Mouse (Mus musculus): Measurements from ENCODE around the gene Pde4a. TPM values are rescaled to one million over a fixed set of nuclear protein-coding genes. Genes with fewer than 3 reads are reported as not detected.

The Pde4a gene
- polyA plus RNA-seq (2012; rRNA removed), result 95.2 and 96.2 TPM in 2 replicates

DNA sequence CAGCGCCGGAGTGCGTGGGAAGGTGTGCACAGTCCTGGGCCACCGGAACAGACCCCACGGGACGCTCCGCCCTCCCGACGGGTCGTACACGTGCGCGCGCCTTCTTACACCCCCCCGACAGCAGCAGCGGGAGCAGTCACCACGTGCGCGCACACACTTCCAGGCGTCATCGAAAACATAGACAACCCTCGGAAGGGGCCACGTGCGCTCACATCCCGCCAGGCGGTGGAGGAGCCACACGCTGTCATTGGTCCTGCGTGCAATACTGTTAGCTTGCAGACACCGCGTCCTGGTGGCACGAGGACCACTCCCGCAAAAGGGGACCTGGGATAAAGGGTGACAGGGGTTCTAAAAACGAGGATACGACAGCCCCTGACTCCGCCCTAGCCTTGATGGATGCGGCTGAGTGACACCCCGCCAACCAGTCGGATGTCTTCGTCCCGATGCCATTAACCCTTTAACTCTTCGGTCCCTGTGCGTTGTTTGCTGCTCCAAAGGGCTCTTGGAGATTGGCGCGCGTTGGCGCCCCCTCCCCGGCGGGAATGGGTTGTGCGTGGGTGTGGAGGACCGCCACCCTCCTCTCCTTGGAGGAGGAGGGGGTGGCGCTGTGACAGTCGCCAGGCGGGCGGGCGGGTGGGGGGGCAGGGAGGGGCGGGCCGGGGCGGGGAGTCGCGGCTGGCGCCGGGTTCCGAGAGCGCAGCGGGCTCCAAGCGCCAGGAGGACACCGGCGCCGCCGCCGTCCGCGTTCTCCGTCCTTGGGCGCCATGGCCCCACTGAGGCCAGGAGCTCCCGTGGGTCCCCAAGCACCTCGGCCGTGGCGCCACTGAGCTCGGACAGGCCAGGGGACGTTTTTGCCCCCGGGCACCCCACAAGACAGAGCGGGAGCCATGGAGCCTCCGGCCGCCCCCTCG lies at the start of gene Pde4a:
Gene Pde4a (plus strand): TSS at position 674 of the 911 bp plus-strand sequence.
- DNase-seq (ENCODE audit: extremely low spot score in 1 of 2, low spot score in 1 of 2), result peak; percentile 79 to 84

DNA sequence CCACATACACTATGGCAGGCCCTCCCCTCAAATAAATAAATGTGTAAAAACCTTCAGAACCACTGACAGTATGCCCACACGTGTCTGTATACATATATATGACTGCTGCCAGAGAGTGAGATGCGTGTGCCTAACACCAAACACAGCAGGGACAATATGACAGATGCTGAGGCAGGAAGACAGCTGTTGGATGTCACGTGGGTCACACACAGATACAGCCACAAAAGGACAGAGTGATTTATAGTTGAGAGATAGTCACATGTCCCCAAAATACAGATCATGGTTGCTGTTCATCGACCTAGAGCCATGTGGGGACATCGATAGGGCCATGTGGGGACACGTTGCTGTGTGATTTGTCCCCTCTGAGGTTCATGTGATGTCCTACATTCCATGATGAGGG lies 48.4 kb upstream of the Pde4a start:
- no peak for DNase-seq (ENCODE audit: extremely low spot score in 1 of 2, low spot score in 1 of 2)

- no peak for DNase-seq (ENCODE audit: extremely low spot score in 1 of 2, low spot score in 1 of 2)
Measured at GRCm38 (mm10) chr9:21121483-21121882, 44.0 kb upstream of the Pde4a start.

DNA sequence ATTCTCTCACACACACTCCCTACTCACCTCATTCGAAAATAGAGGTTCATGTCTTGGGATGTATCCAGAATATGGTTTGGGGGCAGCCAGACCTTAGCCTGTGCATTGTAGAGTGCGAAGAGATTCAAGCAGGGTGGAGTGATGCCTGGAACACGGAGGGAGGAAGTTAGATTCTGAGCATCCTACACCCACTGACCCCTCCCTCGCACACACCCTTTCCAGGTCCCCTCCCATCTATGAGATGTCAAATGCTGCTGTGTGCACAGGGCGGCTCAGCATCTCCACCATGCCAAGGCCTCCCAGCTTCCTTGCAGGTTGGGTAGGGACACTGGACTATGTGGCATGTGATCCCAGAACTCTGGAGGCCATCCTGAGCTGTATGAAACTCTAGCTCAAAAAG lies 40.7 kb upstream of the Pde4a start:
- no peak for DNase-seq (ENCODE audit: extremely low spot score in 1 of 2, low spot score in 1 of 2)

- DNase-seq (ENCODE audit: extremely low spot score in 1 of 2, low spot score in 1 of 2), result no peak
Measured at GRCm38 (mm10) chr9:21125502-21126258, 39.8 kb upstream of the Pde4a start.

GRCm38 (mm10) chr9:21126259-21126627 lies 39.3 kb upstream of the Pde4a start:
- DNase-seq (ENCODE audit: extremely low spot score in 1 of 2, low spot score in 1 of 2), result no peak

DNA sequence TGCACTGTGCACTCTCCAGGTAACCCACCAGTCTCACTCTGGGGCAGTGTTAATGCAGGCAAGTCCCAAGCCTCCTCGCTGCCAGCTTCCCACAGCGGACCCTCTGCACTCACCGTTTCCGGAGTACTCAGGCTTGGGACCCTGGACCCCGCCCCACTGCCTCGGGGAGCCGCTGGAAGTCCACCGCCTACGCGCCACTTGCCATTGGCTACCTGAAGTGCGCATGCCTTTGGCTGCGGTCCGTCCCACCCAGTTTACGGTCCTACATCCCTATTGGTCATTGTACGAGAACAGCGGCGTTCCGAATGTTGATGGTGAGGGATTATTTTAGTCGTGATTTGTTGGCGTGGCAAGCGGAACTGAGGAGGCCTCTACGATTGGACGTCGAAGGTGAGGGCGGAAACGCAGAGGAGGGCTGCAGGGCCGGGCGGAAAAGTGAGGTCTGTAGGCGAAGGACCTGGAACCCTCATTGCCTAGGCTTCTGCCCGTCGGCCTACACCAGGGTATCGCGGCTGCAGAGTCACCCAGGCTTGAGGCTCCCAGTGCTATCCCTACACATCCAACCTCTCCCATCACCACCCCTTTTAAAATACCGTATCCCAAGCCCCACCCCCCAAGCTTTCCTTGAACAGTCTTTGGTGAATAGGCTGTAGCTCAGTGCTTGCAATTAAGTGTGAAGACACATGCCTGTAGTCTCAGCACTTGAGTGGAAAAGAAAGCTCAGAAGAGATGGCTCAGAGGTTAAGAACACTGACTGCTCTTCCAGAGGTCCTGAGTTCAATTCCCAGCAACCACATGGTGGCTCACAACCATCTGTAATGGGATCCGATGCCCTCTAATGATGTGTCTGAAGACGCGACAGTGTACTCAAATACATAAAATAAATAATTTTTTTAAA lies 34.2 kb upstream of the Pde4a start, which contains the start of gene Tyk2:
Gene Tyk2 (minus strand): TSS at position 185 of the 898 bp plus-strand sequence.
- peak; percentile 94 to 96 for DNase-seq (ENCODE audit: extremely low spot score in 1 of 2, low spot score in 1 of 2)

DNA sequence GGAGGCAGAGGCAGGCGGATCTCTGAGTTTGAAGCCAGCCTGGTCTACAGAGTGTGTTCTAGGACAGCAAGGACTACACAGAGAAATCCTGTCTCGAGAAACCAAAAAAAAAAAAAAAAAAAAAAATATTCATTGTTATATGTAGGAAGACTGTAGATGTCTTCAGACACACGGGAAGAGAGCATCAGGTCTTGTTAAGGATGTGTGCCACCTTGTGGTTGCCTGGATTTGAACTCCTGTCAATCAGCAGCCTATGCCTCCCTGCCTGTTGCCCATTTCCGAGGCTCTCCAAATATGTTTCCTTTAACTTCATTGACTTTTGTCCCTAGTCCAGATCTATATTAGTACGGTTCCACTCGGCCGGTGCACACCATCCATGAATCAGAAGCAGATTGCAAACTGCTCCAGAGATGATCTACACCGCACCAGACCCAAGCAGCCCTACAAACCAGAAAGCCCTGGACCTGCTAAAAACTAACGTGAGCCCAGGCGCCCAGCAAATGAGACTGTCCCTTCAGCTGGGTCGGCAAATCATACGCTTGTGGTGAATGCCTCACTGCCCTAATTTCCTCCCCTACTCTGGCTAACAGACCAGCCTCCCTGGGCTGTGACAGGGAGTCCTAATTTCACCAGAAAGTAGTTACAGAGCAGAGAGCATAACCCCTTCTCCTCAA lies 33.3 kb upstream of the Pde4a start:
- DNase-seq (ENCODE audit: extremely low spot score in 1 of 2, low spot score in 1 of 2), result peak in 1 of 2 experiments; percentile 40

GRCm38 (mm10) chr9:21133064-21133707 lies 32.3 kb upstream of the Pde4a start:
- no peak for DNase-seq (ENCODE audit: extremely low spot score in 1 of 2, low spot score in 1 of 2)

DNA sequence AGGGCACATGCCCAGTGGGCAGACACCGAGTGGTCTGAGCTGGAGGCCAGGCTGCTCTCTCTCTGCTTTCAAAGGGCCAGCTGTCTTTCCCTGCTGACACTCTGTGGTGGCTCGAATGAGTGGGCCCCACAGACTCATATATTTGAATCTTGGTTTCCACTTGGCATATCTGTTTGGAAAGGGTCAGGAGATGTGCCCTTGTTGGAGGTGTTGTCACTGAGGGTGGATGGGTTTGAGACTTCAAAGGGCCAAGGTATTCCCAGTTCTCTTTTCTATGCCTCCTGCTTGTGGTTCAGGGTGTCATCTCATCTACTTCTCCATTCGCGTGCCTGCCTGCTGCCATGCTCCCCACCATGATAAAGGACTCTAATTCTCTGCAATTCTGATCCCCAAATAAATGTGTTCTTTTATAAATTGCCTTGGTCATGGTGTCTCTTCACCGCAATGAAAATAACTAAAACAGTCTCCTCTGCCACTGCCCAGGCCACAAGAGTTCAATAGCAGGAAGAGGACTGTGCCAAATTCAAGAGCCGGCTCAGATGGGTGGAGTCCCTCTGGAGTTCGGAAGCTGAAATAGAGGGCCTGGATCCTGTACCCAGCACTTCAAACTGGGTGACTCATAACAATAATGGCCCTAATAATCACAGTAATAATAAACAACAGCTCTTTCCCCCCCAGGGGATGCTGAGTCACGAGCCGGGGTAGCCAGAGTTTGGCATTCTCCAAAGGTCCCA lies 30.8 kb upstream of the Pde4a start:
- DNase-seq (ENCODE audit: extremely low spot score in 1 of 2, low spot score in 1 of 2), result no peak

DNA sequence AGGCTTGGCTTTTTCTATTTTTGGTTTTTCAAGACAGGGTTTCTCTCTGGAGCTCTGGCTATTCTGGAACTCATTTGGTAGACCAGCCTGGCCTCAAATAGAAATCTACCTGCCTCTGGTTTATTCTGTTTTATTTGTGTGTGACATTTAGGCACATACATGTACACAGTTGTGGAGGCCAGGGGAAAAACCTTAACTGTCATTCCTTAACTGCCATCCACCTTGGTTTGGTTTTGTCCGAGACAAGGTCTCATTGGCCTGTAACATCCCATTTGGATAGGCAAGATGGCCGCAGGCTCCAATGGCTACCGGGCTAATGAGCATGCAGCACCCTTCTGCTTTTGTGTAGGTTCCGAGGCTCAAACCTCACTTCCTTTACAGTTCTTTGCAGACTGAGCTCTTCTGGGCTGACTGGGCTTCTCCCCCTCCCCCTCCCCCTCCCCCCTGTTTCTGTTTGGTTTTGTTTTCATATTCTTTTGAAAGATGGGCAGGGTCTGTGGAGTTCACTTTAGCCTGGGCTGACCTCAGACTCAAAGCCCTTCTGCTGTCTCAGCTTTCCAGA lies 30.1 kb upstream of the Pde4a start:
- no peak for DNase-seq (ENCODE audit: extremely low spot score in 1 of 2, low spot score in 1 of 2)

DNA sequence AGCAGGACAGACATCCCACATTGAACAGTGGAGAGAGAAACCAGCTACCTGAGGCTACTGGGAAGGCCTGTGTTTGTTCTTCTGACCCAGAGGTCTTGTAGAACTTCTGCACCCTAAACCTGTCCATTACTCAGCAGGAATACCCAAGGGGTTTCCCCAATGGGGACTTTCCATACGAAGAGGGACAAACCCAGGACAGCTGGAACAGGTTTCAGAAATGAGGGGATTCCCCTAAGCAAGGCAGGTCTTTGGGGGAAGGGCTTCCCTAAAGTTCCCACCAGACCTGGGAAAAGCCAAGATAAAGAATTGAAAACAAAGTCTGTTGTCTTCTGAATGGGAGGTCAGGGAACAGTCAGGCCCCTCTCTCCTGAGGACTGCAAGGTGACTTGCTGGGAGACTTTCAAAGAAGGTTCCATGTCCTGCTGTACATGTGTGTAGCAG lies 29.6 kb upstream of the Pde4a start:
- no peak for DNase-seq (ENCODE audit: extremely low spot score in 1 of 2, low spot score in 1 of 2)

GRCm38 (mm10) chr9:21136401-21136800 lies 29.1 kb upstream of the Pde4a start:
- peak in 1 of 2 experiments; percentile 15 for DNase-seq (ENCODE audit: extremely low spot score in 1 of 2, low spot score in 1 of 2)

GRCm38 (mm10) chr9:21137229-21137628 lies 28.3 kb upstream of the Pde4a start:
- DNase-seq (ENCODE audit: extremely low spot score in 1 of 2, low spot score in 1 of 2), result peak in 1 of 2 experiments; percentile 83

DNA sequence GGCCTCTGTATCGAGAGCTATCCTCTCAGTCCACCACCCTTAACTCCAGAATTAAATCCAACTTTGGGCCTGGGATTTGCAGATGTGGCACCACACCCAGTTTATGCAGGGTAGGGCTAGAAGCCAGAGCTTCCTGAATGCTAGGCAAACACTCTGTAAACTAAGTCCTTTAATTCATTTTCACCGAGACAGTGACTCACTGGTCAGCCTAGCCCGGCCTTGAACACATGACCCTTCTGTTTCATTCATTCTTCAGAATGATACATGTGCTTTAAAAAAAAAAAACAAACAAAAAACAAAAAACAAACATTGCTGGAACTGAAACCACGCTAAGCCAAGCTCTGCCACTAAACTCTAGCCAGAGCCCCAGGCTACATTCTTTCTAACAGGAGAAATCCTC lies 27.1 kb upstream of the Pde4a start:
- no peak for DNase-seq (ENCODE audit: extremely low spot score in 1 of 2, low spot score in 1 of 2)

- DNase-seq (ENCODE audit: extremely low spot score in 1 of 2, low spot score in 1 of 2), result no peak
Measured at GRCm38 (mm10) chr9:21141922-21142321, 23.6 kb upstream of the Pde4a start.

GRCm38 (mm10) chr9:21144361-21144760 lies 21.2 kb upstream of the Pde4a start:
- DNase-seq (ENCODE audit: extremely low spot score in 1 of 2, low spot score in 1 of 2), result no peak

GRCm38 (mm10) chr9:21145431-21145830 lies 20.1 kb upstream of the Pde4a start:
- no peak for DNase-seq (ENCODE audit: extremely low spot score in 1 of 2, low spot score in 1 of 2)
